Mouse (Mus musculus): ENCODE measurements around the gene Sash1.

DNA sequence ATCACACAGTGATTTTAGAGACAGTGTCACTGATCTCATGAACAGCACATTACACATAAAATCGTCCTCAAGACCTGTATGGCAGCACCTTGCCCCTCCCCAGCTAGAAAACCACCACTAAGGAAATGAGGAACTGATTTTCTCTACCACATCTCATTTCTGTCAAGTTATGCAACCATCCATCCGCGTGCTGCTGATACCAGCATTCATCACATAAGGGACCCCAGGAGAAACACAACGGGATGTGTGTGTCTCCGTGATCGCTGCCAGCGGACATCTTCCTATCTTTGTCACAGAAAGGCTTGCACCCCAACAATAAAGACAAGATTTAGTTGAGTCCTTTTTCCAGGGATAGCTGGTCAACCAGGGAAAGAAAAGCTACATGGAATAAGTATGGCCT is 27.2 kb downstream of the Sash1 start:
- no peak for TF ChIP-seq CTCF (IDR thresholded peaks at IDR 0.05; ENCODE audit: extremely low read depth, insufficient read length, insufficient replicate concordance, low read depth, low read length)
- no peak for TF ChIP-seq POLR2A (IDR thresholded peaks at IDR 0.05; ENCODE audit: low read depth, low read length)

Measured in small intestine, adult 2 months (tissue).